Mouse (Mus musculus) erythroblast, embryonic 14.5 days (primary cell): ENCODE results near the gene Fmnl1. TPM values are rescaled to one million over a fixed set of nuclear protein-coding genes. Genes with fewer than 3 reads are reported as not detected.

Source experiments
- H3K27me3 ChIP-seq: 2 replicates; pipeline ENCODE4 v1.6.1; 2012; ENCODE audit warnings: inconsistent platforms; ENCODE audit not compliant: control insufficient read depth
- H3K36me3 ChIP-seq: 2 replicates; pipeline ENCODE4 v1.6.1; 2012; ENCODE audit warnings: mild to moderate bottlenecking, inconsistent platforms; ENCODE audit not compliant: control insufficient read depth
- H3K4me1 ChIP-seq: 2 replicates; pipeline ENCODE4 v1.6.1; 2012; ENCODE audit warnings: inconsistent platforms; ENCODE audit not compliant: control insufficient read depth
- H3K4me3 ChIP-seq: replicated peaks from 2 replicates; pipeline ENCODE3; 2012; ENCODE audit warnings: moderate library complexity, mild to moderate bottlenecking, inconsistent platforms
- H3K9me3 ChIP-seq: 2 replicates; pipeline ENCODE4 v1.6.1; 2012; ENCODE audit warnings: low read length, inconsistent platforms, mixed read lengths; ENCODE audit not compliant: control insufficient read depth
- GATA1 ChIP-seq: IDR thresholded peaks from 2 replicates; pipeline ENCODE4 v1.6.1; 2012; ENCODE audit warnings: low read length, inconsistent platforms, mixed read lengths
- TAL1 ChIP-seq: IDR thresholded peaks from 3 replicates; pipeline ENCODE4 v1.6.1; 2012; ENCODE audit warnings: low read length, inconsistent platforms, mixed read lengths
- polyA plus RNA-seq: library from polyadenylated mRNA; stranded (reverse); fragments of >175 nt; gene quantifications from 2 replicates; pipeline ENCODE4 v1.2.3, GENCODE M21; 2012

The Fmnl1 gene
- polyA plus RNA-seq, 1 experiment = 0.20 TPM

DNA sequence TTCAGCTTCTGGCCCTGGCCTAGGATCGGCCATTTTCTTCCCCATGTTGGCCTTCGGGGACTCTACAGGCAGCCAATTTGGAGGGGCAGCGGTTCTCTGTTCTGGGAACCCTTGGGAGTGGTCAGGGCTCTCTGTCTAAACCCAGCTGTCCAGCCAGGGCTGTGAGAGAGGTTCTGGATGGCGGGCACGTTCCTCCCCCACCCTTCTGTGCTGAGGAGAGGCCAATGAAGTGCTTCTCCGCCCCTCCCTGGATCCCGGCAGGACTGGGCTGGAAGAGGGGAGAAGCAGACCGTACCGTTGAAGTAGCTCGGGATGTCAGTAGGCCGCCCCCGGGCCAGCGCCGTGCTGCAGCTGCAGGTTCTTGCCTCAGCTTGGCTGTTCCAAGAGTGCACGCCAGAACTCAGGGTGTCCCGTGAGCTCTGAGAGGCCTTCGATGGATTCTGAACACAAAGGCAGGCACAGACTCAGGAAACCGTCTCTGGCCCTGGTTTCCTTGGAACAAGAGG lies 53.1 kb downstream of the Fmnl1 start:
- Histone ChIP-seq H3K27me3 (no peaks in the 10 kb centered on the region), H3K4me1 (no peaks in the 10 kb centered on the region), H3K9me3 (no peaks in the 10 kb centered on the region), H3K36me3 (no peaks in the 10 kb centered on the region; the same call in 1 of the 2 replicates), H3K4me3 (no peak overlapping the region)
- TF ChIP-seq GATA1 = no peak

DNA sequence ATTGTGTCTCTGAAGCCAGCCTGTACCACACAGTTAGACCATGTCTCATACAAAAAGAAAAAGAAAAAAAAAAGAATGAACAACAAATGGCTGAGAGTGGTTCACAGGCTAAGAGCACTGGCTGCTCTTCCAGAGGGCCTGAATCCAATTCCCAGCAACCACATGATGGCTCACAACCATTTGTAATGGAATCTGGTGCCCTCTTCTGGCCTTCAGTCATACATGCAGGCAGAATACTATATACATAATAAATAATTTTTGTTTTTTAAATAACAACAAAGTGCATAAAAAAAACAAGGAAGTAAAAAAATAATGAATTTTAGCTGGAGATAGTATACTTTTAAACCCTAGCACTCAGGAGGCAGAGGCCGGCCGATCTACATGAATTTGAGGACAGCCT lies 58.7 kb downstream of the Fmnl1 start:
- H3K4me3 ChIP-seq = no peak overlapping the region
- TF ChIP-seq GATA1 = no peak
- no peak for TF ChIP-seq TAL1
- H3K36me3 ChIP-seq = peaks cover 6% of the 10 kb centered on the region

DNA sequence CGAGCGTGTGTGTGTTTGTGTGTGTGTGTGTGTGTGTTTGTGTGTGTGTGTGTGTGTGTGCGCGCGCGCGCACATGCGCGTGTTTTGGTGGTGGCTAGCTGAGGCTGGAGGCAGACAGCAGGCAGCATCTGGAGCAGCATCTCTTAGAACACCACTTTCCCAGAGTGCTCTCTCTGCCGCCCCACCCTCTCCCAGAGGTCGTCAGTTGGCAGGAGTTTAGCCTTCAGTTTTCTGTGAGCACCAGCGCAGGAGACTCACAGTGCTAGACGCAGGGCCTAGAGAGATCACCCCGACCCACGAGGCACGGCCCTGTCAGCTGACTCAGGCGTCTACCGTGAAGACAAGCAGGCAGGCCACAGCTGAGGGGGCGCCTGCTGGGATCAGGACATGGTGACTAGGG lies 59.7 kb downstream of the Fmnl1 start:
- TF ChIP-seq GATA1 (no peak), TAL1 (no peak)
- H3K9me3 ChIP-seq = no peaks in the 10 kb centered on the region
- no peaks in the 10 kb centered on the region for H3K4me1 ChIP-seq
- no peak overlapping the region for H3K4me3 ChIP-seq
- peaks cover 6% of the 10 kb centered on the region for H3K36me3 ChIP-seq
- H3K27me3 ChIP-seq = no peaks in the 10 kb centered on the region

More for the DNA sequence above, 58.7 kb downstream of the Fmnl1 start:
- Histone ChIP-seq H3K4me1 (no peaks in the 10 kb centered on the region), H3K9me3 (no peaks in the 10 kb centered on the region), H3K27me3 (no peaks in the 10 kb centered on the region)

DNA sequence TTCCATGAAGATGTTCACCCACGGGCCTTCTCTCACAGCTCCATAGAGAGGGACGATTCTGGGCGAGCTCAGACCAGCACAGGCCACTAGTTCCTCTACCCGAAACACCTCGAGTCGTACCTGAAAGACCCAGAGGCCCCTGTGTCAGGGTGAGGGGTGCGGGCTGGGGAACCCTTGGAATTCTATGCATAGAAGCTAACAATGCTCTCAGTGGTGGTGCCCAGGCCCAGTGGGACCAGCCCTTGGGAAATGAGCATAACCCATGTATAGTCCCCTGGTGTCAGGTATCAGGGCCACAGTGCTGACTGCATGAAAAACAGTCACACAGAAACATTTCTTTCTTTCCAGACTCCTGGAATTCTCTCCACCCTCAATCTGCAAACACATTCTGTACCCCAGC lies 60.5 kb downstream of the Fmnl1 start:
- H3K36me3 ChIP-seq = peaks cover 6% of the 10 kb centered on the region
- no peak overlapping the region for H3K4me3 ChIP-seq
- no peaks in the 10 kb centered on the region for H3K4me1 ChIP-seq
- H3K9me3 ChIP-seq = no peaks in the 10 kb centered on the region
- H3K27me3 ChIP-seq = no peaks in the 10 kb centered on the region
- TF ChIP-seq GATA1 (no peak), TAL1 (no peak)

- Histone ChIP-seq H3K4me1 (no peaks in the 10 kb centered on the region), H3K27me3 (no peaks in the 10 kb centered on the region), H3K36me3 (peaks cover 6% of the 10 kb centered on the region), H3K9me3 (no peaks in the 10 kb centered on the region), H3K4me3 (no peak overlapping the region)
- no peak for TF ChIP-seq TAL1
- no peak for TF ChIP-seq GATA1
Measured at GRCm38 (mm10) chr11:103232966-103233365, 62.1 kb downstream of the Fmnl1 start.

DNA sequence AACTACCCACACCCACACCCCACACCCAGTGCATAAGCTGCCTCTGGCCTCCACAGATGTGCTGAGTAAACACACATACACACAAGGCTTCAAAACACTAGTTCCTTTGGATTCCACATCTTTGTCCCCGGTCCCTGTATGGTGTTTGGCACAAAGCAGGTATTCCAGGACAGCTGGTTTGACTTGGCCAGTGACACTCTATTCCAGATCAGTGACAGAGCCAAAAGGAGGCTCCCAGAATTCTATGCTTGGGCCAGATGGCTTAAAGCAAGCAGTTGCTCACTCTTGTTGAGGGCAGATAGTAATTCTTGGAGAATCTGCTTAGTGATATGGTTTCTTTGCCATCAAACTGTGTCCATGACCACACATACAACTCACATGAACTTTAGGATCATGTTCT lies 63.5 kb downstream of the Fmnl1 start:
- H3K4me1 ChIP-seq = no peaks in the 10 kb centered on the region
- H3K27me3 ChIP-seq = no peaks in the 10 kb centered on the region
- no peaks in the 10 kb centered on the region for H3K9me3 ChIP-seq
- TF ChIP-seq TAL1 = no peak
- no peak for TF ChIP-seq GATA1
- peaks cover 6% of the 10 kb centered on the region for H3K36me3 ChIP-seq
- no peak overlapping the region for H3K4me3 ChIP-seq

- no peak overlapping the region for H3K4me3 ChIP-seq
- H3K27me3 ChIP-seq = no peaks in the 10 kb centered on the region
- TF ChIP-seq GATA1 = no peak
- no peak for TF ChIP-seq TAL1
- H3K36me3 ChIP-seq = no peaks in the 10 kb centered on the region
- H3K9me3 ChIP-seq = no peaks in the 10 kb centered on the region
- H3K4me1 ChIP-seq = no peaks in the 10 kb centered on the region
Measured at GRCm38 (mm10) chr11:103235702-103236101, 64.8 kb downstream of the Fmnl1 start.

- H3K9me3 ChIP-seq = no peaks in the 10 kb centered on the region
- TF ChIP-seq GATA1 (no peak), TAL1 (no peak)
- H3K4me3 ChIP-seq = no peak overlapping the region
- no peaks in the 10 kb centered on the region for H3K36me3 ChIP-seq
- H3K4me1 ChIP-seq = no peaks in the 10 kb centered on the region
- no peaks in the 10 kb centered on the region for H3K27me3 ChIP-seq
Measured at GRCm38 (mm10) chr11:103236431-103236830, 65.5 kb downstream of the Fmnl1 start.

DNA sequence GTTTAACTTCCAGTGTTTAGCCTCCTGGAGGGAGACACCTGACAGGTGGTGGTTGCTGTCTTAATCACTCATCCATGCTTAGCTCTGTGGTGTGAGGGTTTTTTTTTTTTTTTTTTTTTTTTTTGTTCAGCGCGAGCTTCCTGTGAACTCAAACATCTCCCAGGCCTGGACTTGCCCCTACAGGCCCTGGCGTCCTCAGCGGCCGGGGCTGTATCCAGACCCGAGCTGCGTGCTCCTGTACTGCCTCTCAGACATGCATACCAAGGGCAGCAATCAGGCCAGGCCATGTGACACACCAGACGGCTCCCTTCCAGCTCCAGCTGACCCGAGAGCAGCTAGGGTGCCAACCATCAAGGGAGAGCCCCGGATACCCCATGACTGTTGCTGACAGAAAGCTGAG lies 66.0 kb downstream of the Fmnl1 start:
- Histone ChIP-seq H3K4me3 (no peak overlapping the region), H3K36me3 (no peaks in the 10 kb centered on the region), H3K4me1 (no peaks in the 10 kb centered on the region)

DNA sequence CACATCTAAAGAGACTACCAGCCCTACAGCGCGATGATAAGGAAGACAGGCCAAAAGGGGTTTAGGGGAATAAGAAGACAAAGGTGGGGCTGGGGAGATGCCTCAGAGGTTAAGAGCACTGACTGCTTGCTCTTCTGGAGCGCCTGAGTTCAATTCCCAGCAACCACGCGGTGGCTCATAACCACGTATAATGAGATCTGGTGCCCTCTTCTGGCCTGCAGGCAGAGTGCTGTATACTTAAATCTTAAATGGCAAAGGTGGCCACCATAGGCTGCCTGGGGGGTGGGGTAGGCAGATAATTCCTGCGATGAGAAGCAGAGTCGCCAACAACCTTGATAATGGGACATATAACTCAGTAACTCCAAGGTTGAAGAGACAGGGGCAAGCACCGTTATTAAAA lies 66.8 kb downstream of the Fmnl1 start:
- no peak for TF ChIP-seq GATA1
- no peak for TF ChIP-seq TAL1
- Histone ChIP-seq H3K9me3 (no peaks in the 10 kb centered on the region), H3K27me3 (no peaks in the 10 kb centered on the region), H3K4me3 (no peak overlapping the region), H3K4me1 (no peaks in the 10 kb centered on the region), H3K36me3 (no peaks in the 10 kb centered on the region)

More for the DNA sequence above, 66.0 kb downstream of the Fmnl1 start:
- no peaks in the 10 kb centered on the region for H3K9me3 ChIP-seq
- TF ChIP-seq TAL1 = no peak
- no peak for TF ChIP-seq GATA1
- no peaks in the 10 kb centered on the region for H3K27me3 ChIP-seq
